Mouse (Mus musculus): ENCODE measurements at regions not wholly inside any gene's neighbourhood (a gene's known extent, or its start where the extent isn't known, plus 50 kb on each side); places are given as distances from the start of the nearest gene placed in this dataset.
"Not testable (repeated sequence)": the region's sequence is repeated elsewhere in the genome, so short reads cannot be mapped to it uniquely, and the experiment has no call there.

DNA sequence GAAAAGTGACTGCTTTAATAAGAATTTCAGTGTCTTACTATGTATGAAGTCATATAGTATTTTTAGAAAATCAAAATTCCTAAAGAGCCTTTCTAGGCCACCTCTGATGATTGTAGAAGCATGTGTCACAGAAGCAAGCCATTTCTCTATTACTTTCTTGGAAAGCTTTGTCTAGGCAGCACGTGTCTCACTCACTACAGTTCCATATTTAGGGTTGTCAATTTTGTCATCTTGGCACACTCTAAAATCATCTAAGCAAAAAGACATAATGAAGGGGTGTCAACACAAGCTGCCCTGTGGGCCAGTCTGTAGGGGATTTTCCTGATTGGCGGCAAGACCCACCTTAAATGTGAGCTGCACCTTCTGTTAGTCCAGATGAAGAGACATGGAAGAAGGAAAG is 723.1 kb upstream of the Brinp1 start:
- H3K4me3 ChIP-seq: no peak overlapping the region
- 80% methylated on average over 2 of the region's 2 CpGs for WGBS
- no peaks in the 10 kb centered on the region for H3K9me3 ChIP-seq
- no peak for DNase-seq (ENCODE audit: low spot score)
- H3K27ac ChIP-seq: no peak overlapping the region
- H3K27me3 ChIP-seq (ENCODE audit: insufficient read depth, poor library complexity, severe bottlenecking): no peaks in the 10 kb centered on the region
- H3K36me3 ChIP-seq: no peaks in the 10 kb centered on the region
- H3K4me1 ChIP-seq: no peaks in the 10 kb centered on the region

GRCm38 (mm10) chr4:69673456-69673855 is 719.3 kb upstream of the Brinp1 start:
- H3K27ac ChIP-seq: no peak overlapping the region
- DNase-seq (ENCODE audit: low spot score): no peak
- no peak overlapping the region for H3K4me3 ChIP-seq
- no peaks in the 10 kb centered on the region for H3K9me3 ChIP-seq
- H3K27me3 ChIP-seq (ENCODE audit: insufficient read depth, poor library complexity, severe bottlenecking): no peaks in the 10 kb centered on the region
- H3K36me3 ChIP-seq: no peaks in the 10 kb centered on the region
- no peaks in the 10 kb centered on the region for H3K4me1 ChIP-seq

DNA sequence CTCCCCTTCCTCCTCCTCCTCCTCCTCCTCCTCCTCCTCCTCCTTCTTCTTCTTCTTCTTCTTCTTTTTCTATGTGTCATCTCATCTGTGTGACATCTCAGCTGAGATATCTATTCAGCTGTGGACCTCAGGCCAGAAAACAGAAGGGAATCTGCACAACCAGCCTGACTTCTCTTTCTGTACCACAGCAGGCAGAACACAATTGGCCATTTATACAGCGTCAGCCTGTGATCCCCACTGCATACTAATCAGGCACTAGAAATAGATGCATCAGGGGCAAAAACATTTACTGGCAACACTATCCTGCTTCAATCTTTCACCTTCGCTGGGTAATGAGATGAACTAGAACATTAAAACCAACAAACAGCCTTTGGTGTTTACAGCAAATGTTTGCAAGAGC is 674.7 kb upstream of the Brinp1 start:
- Histone ChIP-seq H3K4me1 (no peaks in the 10 kb centered on the region), H3K27me3 (ENCODE audit: insufficient read depth, poor library complexity, severe bottlenecking) (no peaks in the 10 kb centered on the region), H3K9me3 (no peaks in the 10 kb centered on the region), H3K4me3 (no peak overlapping the region), H3K27ac (no peak overlapping the region), H3K36me3 (no peaks in the 10 kb centered on the region)
- WGBS: 75% methylated on average over 2 of the region's 2 CpGs
- DNase-seq (ENCODE audit: low spot score): no peak

- not testable (repeated sequence) for H3K4me1 ChIP-seq; H3K36me3 ChIP-seq; H3K27me3 ChIP-seq (ENCODE audit: insufficient read depth, poor library complexity, severe bottlenecking); H3K4me3 ChIP-seq; DNase-seq (ENCODE audit: low spot score); H3K27ac ChIP-seq; H3K9me3 ChIP-seq
- 73% methylated on average over 2 of the region's 2 CpGs for WGBS
These were observed 672.2 kb upstream of the Brinp1 start for GRCm38 (mm10) chr4:69626426-69626825.

- DNase-seq (ENCODE audit: low spot score): no peak
- H3K27me3 ChIP-seq (ENCODE audit: insufficient read depth, poor library complexity, severe bottlenecking): no peaks in the 10 kb centered on the region
- no peaks in the 10 kb centered on the region for H3K9me3 ChIP-seq
- H3K4me3 ChIP-seq: no peak overlapping the region
- no peak overlapping the region for H3K27ac ChIP-seq
- H3K4me1 ChIP-seq: no peaks in the 10 kb centered on the region
- H3K36me3 ChIP-seq: no peaks in the 10 kb centered on the region
- WGBS: 78% methylated on average over 2 of the region's 2 CpGs
These were observed 671.6 kb upstream of the Brinp1 start for GRCm38 (mm10) chr4:69625831-69626230.

GRCm38 (mm10) chr4:69621058-69621609 is 666.9 kb upstream of the Brinp1 start:
- Histone ChIP-seq H3K27ac (no peak overlapping the region), H3K4me1 (no peaks in the 10 kb centered on the region), H3K4me3 (no peak overlapping the region), H3K36me3 (no peaks in the 10 kb centered on the region), H3K27me3 (ENCODE audit: insufficient read depth, poor library complexity, severe bottlenecking) (no peaks in the 10 kb centered on the region), H3K9me3 (no peaks in the 10 kb centered on the region)
- no peak for DNase-seq (ENCODE audit: low spot score)
- 88% methylated on average over 2 of the region's 2 CpGs for WGBS

GRCm38 (mm10) chr4:69618161-69618730 is 664.0 kb upstream of the Brinp1 start:
- Histone ChIP-seq H3K27me3 (ENCODE audit: insufficient read depth, poor library complexity, severe bottlenecking) (no peaks in the 10 kb centered on the region), H3K4me3 (no peak overlapping the region), H3K36me3 (no peaks in the 10 kb centered on the region), H3K4me1 (no peaks in the 10 kb centered on the region), H3K27ac (no peak overlapping the region), H3K9me3 (no peaks in the 10 kb centered on the region)
- DNase-seq (ENCODE audit: low spot score): no peak
- WGBS: 88% methylated on average over 5 of the region's 5 CpGs

GRCm38 (mm10) chr4:69614901-69615300 is 660.7 kb upstream of the Brinp1 start:
- whole genome bisulfite sequencing: 54% methylated on average over 1 of the region's 1 CpGs

DNA sequence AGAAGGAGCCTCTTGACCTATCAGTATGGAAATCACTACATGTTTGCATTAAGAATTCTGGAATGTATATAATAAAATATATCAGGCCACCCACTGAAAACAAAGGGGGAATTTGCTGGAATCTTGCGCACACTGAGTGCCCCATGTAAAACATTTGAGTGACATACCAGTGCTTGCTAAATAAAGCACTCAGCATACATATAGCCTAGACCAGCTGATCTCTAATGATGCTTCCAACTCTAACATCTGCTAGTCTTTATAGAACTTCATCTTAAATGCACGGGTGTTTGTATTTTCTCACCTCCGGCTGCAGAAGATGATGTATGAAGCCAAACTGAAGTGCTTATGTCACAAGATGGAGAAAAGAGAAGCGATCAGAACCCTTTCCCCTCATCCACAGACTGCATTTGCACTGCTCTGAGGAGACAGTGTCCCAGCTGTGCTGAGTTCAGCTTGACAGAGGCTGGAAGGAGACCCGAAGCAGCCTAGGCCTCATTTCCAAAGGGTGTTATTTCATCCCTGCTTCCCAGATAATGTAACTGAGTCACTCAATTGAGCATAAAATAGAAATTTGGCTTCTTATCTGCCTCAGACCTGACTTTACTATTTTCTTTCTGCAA is 657.6 kb upstream of the Brinp1 start:
- 74% methylated on average over 5 of the region's 5 CpGs for WGBS
- Histone ChIP-seq H3K27me3 (ENCODE audit: insufficient read depth, poor library complexity, severe bottlenecking) (no peaks in the 10 kb centered on the region), H3K4me3 (no peak overlapping the region), H3K27ac (no peak overlapping the region), H3K36me3 (no peaks in the 10 kb centered on the region), H3K4me1 (no peaks in the 10 kb centered on the region), H3K9me3 (no peaks in the 10 kb centered on the region)
- DNase-seq (ENCODE audit: low spot score): no peak

More at GRCm38 (mm10) chr4:69614901-69615300, 660.7 kb upstream of the Brinp1 start:
- Histone ChIP-seq H3K9me3 (no peaks in the 10 kb centered on the region), H3K36me3 (no peaks in the 10 kb centered on the region), H3K4me1 (no peaks in the 10 kb centered on the region), H3K27me3 (ENCODE audit: insufficient read depth, poor library complexity, severe bottlenecking) (no peaks in the 10 kb centered on the region), H3K4me3 (no peak overlapping the region), H3K27ac (no peak overlapping the region)
- no peak for DNase-seq (ENCODE audit: low spot score)

GRCm38 (mm10) chr4:69608885-69609284 is 654.7 kb upstream of the Brinp1 start:
- Histone ChIP-seq H3K4me3 (no peak overlapping the region), H3K4me1 (no peaks in the 10 kb centered on the region), H3K27ac (no peak overlapping the region), H3K9me3 (no peaks in the 10 kb centered on the region), H3K36me3 (no peaks in the 10 kb centered on the region), H3K27me3 (ENCODE audit: insufficient read depth, poor library complexity, severe bottlenecking) (no peaks in the 10 kb centered on the region)
- no peak for DNase-seq (ENCODE audit: low spot score)
- 85% methylated on average over 1 of the region's 1 CpGs for WGBS

GRCm38 (mm10) chr4:69596992-69597541 is 642.9 kb upstream of the Brinp1 start:
- Histone ChIP-seq H3K4me1 (no peaks in the 10 kb centered on the region), H3K36me3 (no peaks in the 10 kb centered on the region), H3K9me3 (no peaks in the 10 kb centered on the region), H3K4me3 (no peak overlapping the region), H3K27me3 (ENCODE audit: insufficient read depth, poor library complexity, severe bottlenecking) (no peaks in the 10 kb centered on the region), H3K27ac (no peak overlapping the region)
- no peak for DNase-seq (ENCODE audit: low spot score)
- WGBS: 67% methylated on average over 6 of the region's 6 CpGs

DNA sequence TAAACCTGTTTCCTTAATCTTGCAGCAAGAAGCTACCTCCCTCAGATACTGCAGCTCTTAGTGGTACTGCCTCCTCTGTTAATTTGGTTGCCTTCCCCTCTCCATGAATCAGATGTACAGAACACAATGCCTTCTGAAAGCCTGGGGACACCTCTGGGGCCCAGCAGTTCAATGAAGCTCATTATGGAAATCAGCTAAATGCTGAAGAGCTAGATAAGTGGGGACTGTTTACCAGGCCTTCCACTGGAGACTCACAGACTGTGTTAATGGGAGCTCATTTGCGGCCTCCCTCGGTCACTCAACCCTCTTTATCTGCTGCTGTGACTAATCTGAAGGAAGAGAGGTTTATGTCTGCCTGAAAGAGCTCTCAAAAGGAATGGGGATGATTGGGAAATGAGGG is 639.8 kb upstream of the Brinp1 start:
- H3K4me1 ChIP-seq: no peaks in the 10 kb centered on the region
- no peak overlapping the region for H3K27ac ChIP-seq
- DNase-seq (ENCODE audit: low spot score): no peak
- 25% methylated on average over 2 of the region's 2 CpGs for WGBS
- H3K4me3 ChIP-seq: no peak overlapping the region
- H3K9me3 ChIP-seq: no peaks in the 10 kb centered on the region
- H3K36me3 ChIP-seq: no peaks in the 10 kb centered on the region
- H3K27me3 ChIP-seq (ENCODE audit: insufficient read depth, poor library complexity, severe bottlenecking): no peaks in the 10 kb centered on the region

DNA sequence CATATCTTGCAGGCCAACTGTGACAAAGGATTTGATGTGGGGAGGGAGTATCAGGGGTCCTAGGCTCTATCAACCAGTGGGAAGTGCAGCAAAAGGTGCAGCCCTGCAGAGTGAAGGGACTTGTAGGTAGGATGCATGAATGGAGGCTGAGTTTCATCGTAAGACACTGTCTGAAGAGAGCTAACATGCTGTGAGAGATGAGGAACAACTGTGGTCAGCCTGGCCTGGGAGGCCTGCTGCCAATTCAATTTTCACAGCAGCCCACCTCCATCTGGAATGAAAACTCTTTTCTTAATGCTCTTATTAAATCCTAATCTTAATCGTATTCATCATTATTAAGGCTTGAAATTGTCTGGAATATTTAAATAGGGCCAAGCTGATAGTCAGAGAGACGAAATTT is 622.1 kb upstream of the Brinp1 start:
- H3K27ac ChIP-seq: no peak overlapping the region
- DNase-seq (ENCODE audit: low spot score): no peak
- H3K4me1 ChIP-seq: no peaks in the 10 kb centered on the region
- no peaks in the 10 kb centered on the region for H3K27me3 ChIP-seq (ENCODE audit: insufficient read depth, poor library complexity, severe bottlenecking)
- no peaks in the 10 kb centered on the region for H3K36me3 ChIP-seq
- H3K9me3 ChIP-seq: no peaks in the 10 kb centered on the region
- WGBS: 63% methylated on average over 3 of the region's 3 CpGs
- H3K4me3 ChIP-seq: no peak overlapping the region
